In the genomic region with DNA sequence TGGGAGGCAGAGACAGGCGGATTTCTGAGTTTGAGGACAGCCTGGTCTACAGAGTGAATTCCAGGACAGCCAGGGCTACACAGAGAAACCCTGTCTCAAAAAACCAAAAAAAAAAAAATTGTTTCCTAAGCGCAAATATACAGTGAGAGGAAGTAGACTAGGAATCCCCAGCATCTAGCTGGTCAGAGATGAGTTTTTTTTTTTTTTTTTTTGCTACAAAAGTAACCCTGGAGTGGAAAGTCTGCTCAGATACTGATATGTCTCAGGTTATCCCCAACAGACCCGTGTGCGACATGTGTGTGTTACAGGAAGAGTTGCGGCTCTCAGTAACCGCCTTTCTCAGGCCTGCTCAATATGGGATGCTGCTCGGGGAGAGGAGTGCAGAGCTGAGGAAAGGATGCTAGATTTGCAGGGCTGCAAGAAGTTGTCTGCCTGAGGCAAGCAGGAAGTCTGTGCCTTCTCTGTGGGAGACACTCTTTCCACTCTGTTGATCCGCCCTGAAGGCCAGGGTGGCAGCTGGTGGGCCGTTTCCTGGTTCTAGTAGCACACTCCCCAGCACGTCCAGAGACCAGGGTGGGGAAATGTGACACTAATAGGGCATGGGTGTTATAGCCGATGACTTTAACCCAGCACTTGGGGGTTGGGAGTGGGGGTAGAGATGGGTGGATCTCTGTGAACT, we compare ENCODE assay signal across 10 mouse cellular contexts. TPM values are rescaled to one million over a fixed set of nuclear protein-coding genes. Genes with fewer than 3 reads are reported as not detected.
A peak's percentile ranks its signal among the peaks of the same experiment; 100 is the strongest.
DNase-seq lines count a peak whose midpoint lies in the region; ATAC-seq and TF ChIP-seq lines count a peak whose summit lies in the region.
"Had no signal": no experiment of that assay in that cellular context is flagged by ENCODE, and none has a peak within 500 bp of the region (broad histone marks: within the 10 kb centered on the region; RNA-seq: fewer than 3 reads in every experiment).

No protein-coding gene starts in this region.

- H3K27me3 ChIP-seq in heart, adult 2 months (ENCODE audit: control insufficient read depth, insufficient read depth, low read length), result no peaks in the 10 kb centered on the region
- H3K27me3 ChIP-seq in hindbrain, embryonic 16.5 days (replicated peaks; ENCODE audit: control insufficient read depth, insufficient read depth, low read length), result no peaks in the 10 kb centered on the region

- peak in 1 of 2 experiments; percentile 40 for DNase-seq in heart, adult 2 months
- DNase-seq in heart, postnatal 36 days, result no peak
- DNase-seq in spleen, adult 18-20 months, result peak; percentile 55 to 56
- DNase-seq in spleen, adult 12 weeks (ENCODE audit: low spot score), result no peak
- peak; percentile 63 for DNase-seq in naive thymus-derived CD4-positive, alpha-beta T cell, adult 2 months (ENCODE audit: low read depth)
- DNase-seq in testis, postnatal 10 days (ENCODE audit: low spot score), result no peak
- DNase-seq in MN1 (ENCODE audit: low spot score), result no peak
- DNase-seq: kidney, postnatal 10 days had no signal

- no peak overlapping the region for H3K4me2 ChIP-seq in hindbrain, embryonic 16.5 days (ENCODE audit: low read length)

- H3K36me3 ChIP-seq in heart, adult 2 months (ENCODE audit: control insufficient read depth, insufficient read depth, low read length), result peaks cover 11% of the 10 kb centered on the region
- no peaks in the 10 kb centered on the region for H3K36me3 ChIP-seq in hindbrain, embryonic 16.5 days (ENCODE audit: control insufficient read depth, insufficient read depth, low read length)

- TF ChIP-seq POLR2A in heart, adult 2 months (IDR thresholded peaks at IDR 0.05; ENCODE audit: insufficient read depth, low read depth, low read length), result no peak

- no peak for TF ChIP-seq CTCF in heart, adult 2 months (IDR thresholded peaks at IDR 0.05)

- H3K9ac ChIP-seq in heart, adult 2 months (ENCODE audit: low read depth, low read length), result 0 out of 2 replicates have a peak overlapping the region, but pooled peaks have one; percentile 5
- H3K9ac ChIP-seq in hindbrain, embryonic 16.5 days (ENCODE audit: low read depth, low read length), result no peak overlapping the region

- H3K9me3 ChIP-seq in hindbrain, embryonic 16.5 days (ENCODE audit: control insufficient read depth, low read length), result no peaks in the 10 kb centered on the region

- H3K27ac ChIP-seq in heart, adult 2 months, result peak overlapping the region; percentile 15
- H3K27ac ChIP-seq in hindbrain, embryonic 16.5 days (ENCODE audit: low read depth, low read length), result no peak overlapping the region

- no peak overlapping the region for H3K4me3 ChIP-seq in heart, adult 2 months
- no peak overlapping the region for H3K4me3 ChIP-seq in hindbrain, embryonic 16.5 days (ENCODE audit: low read length)

- no peak for ATAC-seq in hindbrain, embryonic 16.5 days

- intact Hi-C loops in heart, adult 2 months (cut with DNase I), result loop anchor here (2.0 kb wide), 1 partner anchor 17 kb away; a partner anchor contains a TSS
- intact Hi-C loops in heart, postnatal 36 days (cut with DNase I), result no loop called here

- H3K4me1 ChIP-seq in heart, adult 2 months (ENCODE audit: control insufficient read depth, insufficient read depth, low read length), result peaks cover 24% of the 10 kb centered on the region
- H3K4me1 ChIP-seq in hindbrain, embryonic 16.5 days (ENCODE audit: control insufficient read depth, insufficient read depth, low read depth, low read length), result peaks cover 4% of the 10 kb centered on the region; the same call in 1 of the 2 replicates

- WGBS in heart, adult 2 months, result 42% methylated on average over 11 of the region's 11 CpGs
- 66% methylated on average over 11 of the region's 11 CpGs for WGBS in hindbrain, embryonic 16.5 days

- no peak for TF ChIP-seq EP300 in heart, adult 2 months (IDR thresholded peaks at IDR 0.05; ENCODE audit: insufficient read depth, low read depth, low read length)

- no peaks in the 10 kb centered on the region; the same call in 1 of the 2 replicates for H3K79me2 ChIP-seq in heart, adult 2 months (replicated peaks; ENCODE audit: control insufficient read depth, insufficient read depth, low read length)

RNA-seq across cellular contexts. Expression of a gene that starts 4.7 kb away (rescaled TPM):
- total RNA-seq in heart, adult 2 months (2021), result 100 to 1,000 TPM; 222 to 256 TPM
- polyA plus RNA-seq in heart, adult 2 months (2012; rRNA removed), result 150 and 194 TPM in 2 replicates
- total RNA-seq in heart, postnatal 36 days (2021), result 100 to 1,000 TPM; 236 to 256 TPM
- polyA plus RNA-seq in hindbrain, embryonic 16.5 days (2015; fragmentation: Nextera tagmentation; extraction: Ambion mirVana), result 0.88 and 4.2 TPM in 2 replicates

RNA-seq across cellular contexts. Expression of a gene that starts 18.2 kb away (rescaled TPM):
- total RNA-seq in heart, adult 2 months (2021), result 10 to 100 TPM; 15.5 to 21.6 TPM
- polyA plus RNA-seq in heart, adult 2 months (2012; rRNA removed), result 8.6 and 20.5 TPM in 2 replicates
- total RNA-seq in heart, postnatal 36 days (2021), result 10 to 100 TPM; 15.8 to 16.3 TPM
- 33.2 and 34.3 TPM in 2 replicates for polyA plus RNA-seq in hindbrain, embryonic 16.5 days (2015; fragmentation: Nextera tagmentation; extraction: Ambion mirVana)

RNA-seq across cellular contexts. Expression of a gene that starts 18.3 kb away (rescaled TPM):
- 10 to 100 TPM; 14.7 to 21.2 TPM for total RNA-seq in heart, adult 2 months (2021)
- polyA plus RNA-seq in heart, adult 2 months (2012; rRNA removed), result 33.1 and 41.9 TPM in 2 replicates
- 10 to 100 TPM; 15.3 to 20.6 TPM for total RNA-seq in heart, postnatal 36 days (2021)
- 8.9 and 10.6 TPM in 2 replicates for polyA plus RNA-seq in hindbrain, embryonic 16.5 days (2015; fragmentation: Nextera tagmentation; extraction: Ambion mirVana)

RNA-seq across cellular contexts. Expression of a gene that starts 23.3 kb away (rescaled TPM):
- total RNA-seq in heart, adult 2 months (2021), result 1 to 10 TPM in 1 of 2 experiments, not detected in 1; 1.9 TPM
- 0.82 and 5.4 TPM in 2 replicates for polyA plus RNA-seq in heart, adult 2 months (2012; rRNA removed)
- total RNA-seq in heart, postnatal 36 days (2021), result under 1 TPM; 0.27 to 0.64 TPM
- 0.93 and 1.6 TPM in 2 replicates for polyA plus RNA-seq in hindbrain, embryonic 16.5 days (2015; fragmentation: Nextera tagmentation; extraction: Ambion mirVana)
- polyA plus RNA-seq: C2C12 had no signal

RNA-seq across cellular contexts. Expression of a gene that starts 26.7 kb away (rescaled TPM):
- under 1 TPM; 0.23 to 0.27 TPM for total RNA-seq in heart, adult 2 months (2021)
- 0.21 TPM in 1 of 2 replicates, not detected in the other for polyA plus RNA-seq in heart, adult 2 months (2012; rRNA removed)
- total RNA-seq in heart, postnatal 36 days (2021), result under 1 TPM in 1 of 2 experiments, not detected in 1; 0.24 TPM
- 0.15 and 0.39 TPM in 2 replicates for polyA plus RNA-seq in hindbrain, embryonic 16.5 days (2015; fragmentation: Nextera tagmentation; extraction: Ambion mirVana)
- polyA plus RNA-seq: C2C12 had no signal

Comparison
In these comparisons a context has a peak if more than half of its experiments do, and no peak if none do; other contexts are left out.
1. DNase-seq: peak in spleen, adult 18-20 months (2 of 2) and naive thymus-derived CD4-positive, alpha-beta T cell, adult 2 months (single experiment); none in heart, postnatal 36 days (0 of 2), spleen, adult 12 weeks (single experiment), testis, postnatal 10 days (single experiment) and MN1 (single experiment).